Mouse (Mus musculus): Measurements from ENCODE around the gene Rasa3. TPM values are rescaled to one million over a fixed set of nuclear protein-coding genes. Genes with fewer than 3 reads are reported as not detected.

The Rasa3 gene
- total RNA-seq, 2 experiments from 2014 or later, result 20.4 to 34.0 TPM

Other genes starting within 250 kb of the Rasa3 start
- gene Tmem255b, start 242.4 kb downstream of the Rasa3 start, total RNA-seq (2021), result 1 to 10 TPM; 3.9 to 7.5 TPM
- 10 to 100 TPM; 79.3 to 82.1 TPM for gene Gas6, start 183.1 kb downstream of the Rasa3 start, total RNA-seq (2021)
- gene 1700029H14Rik, start 115.1 kb downstream of the Rasa3 start, total RNA-seq (2021), result not detected
- gene Cfap97d2, start 28.3 kb upstream of the Rasa3 start, total RNA-seq (2021), result not detected
- 10 to 100 TPM; 41.8 to 46.6 TPM for gene Cdc16, start 80.1 kb upstream of the Rasa3 start, total RNA-seq (2021)
- gene Upf3a, start 108.0 kb upstream of the Rasa3 start, total RNA-seq (2021), result 10 to 100 TPM; 14.8 to 17.4 TPM
- gene AF366264, start 160.8 kb upstream of the Rasa3 start, total RNA-seq (2021), result not detected
- 10 to 100 TPM in 1 of 2 experiments, 1 to 10 TPM in 1; 9.8 to 12.3 TPM for gene Champ1, start 192.0 kb upstream of the Rasa3 start, total RNA-seq (2021)
- gene Coprs, start 212.7 kb upstream of the Rasa3 start, total RNA-seq (2021), result 10 to 100 TPM in 1 of 2 experiments, 1 to 10 TPM in 1; 9.4 to 10.0 TPM

All from gastrocnemius, postnatal 10 days (tissue).